Mouse (Mus musculus) right cerebral cortex, postnatal 36 days (tissue): ENCODE data around the gene Agbl3.
A peak's percentile ranks its signal among the peaks of the same experiment; 100 is the strongest.

Source experiments
- DNase-seq, 2 experiments: peaks; one replicate each; pipeline ENCODE4 v3.0.0; 2022; ENCODE audit warnings: low spot score in 2 of 2, mixed read lengths in 1 of 2

Agbl3 gene

GRCm38 (mm10) chr6:34874101-34874921 is 94.1 kb downstream of the Agbl3 start:
- no peak for DNase-seq

GRCm38 (mm10) chr6:34875268-34875761 is 95.1 kb downstream of the Agbl3 start:
- peak in 1 of 2 experiments; percentile 43 for DNase-seq

GRCm38 (mm10) chr6:34875966-34876834 is 96.0 kb downstream of the Agbl3 start:
- no peak for DNase-seq

GRCm38 (mm10) chr6:34876835-34877156 is 96.6 kb downstream of the Agbl3 start:
- DNase-seq = no peak

- DNase-seq = peak; percentile 82
Observed at GRCm38 (mm10) chr6:34877509-34878321, 97.5 kb downstream of the Agbl3 start, which contains the start of gene Cyren. Cyren (minus strand) TSS chr6:34878060.

GRCm38 (mm10) chr6:34879101-34879740 is 99.0 kb downstream of the Agbl3 start:
- DNase-seq = no peak

GRCm38 (mm10) chr6:34879911-34880475 is 99.8 kb downstream of the Agbl3 start:
- peak; percentile 46 to 51 for DNase-seq

GRCm38 (mm10) chr6:34884724-34885123 is 104.5 kb downstream of the Agbl3 start:
- no peak for DNase-seq

GRCm38 (mm10) chr6:34887131-34887850 is 107.1 kb downstream of the Agbl3 start:
- no peak for DNase-seq

- DNase-seq = no peak
Observed at GRCm38 (mm10) chr6:34889185-34889584, 109.0 kb downstream of the Agbl3 start.

- DNase-seq = no peak
Observed at GRCm38 (mm10) chr6:34895569-34895968, 115.3 kb downstream of the Agbl3 start.

GRCm38 (mm10) chr6:34896168-34896780 is 116.0 kb downstream of the Agbl3 start:
- no peak for DNase-seq

GRCm38 (mm10) chr6:34899127-34899526 is 118.9 kb downstream of the Agbl3 start:
- no peak for DNase-seq

- no peak for DNase-seq
Observed at GRCm38 (mm10) chr6:34900990-34901389, 120.8 kb downstream of the Agbl3 start.

- DNase-seq = no peak
Observed at GRCm38 (mm10) chr6:34901911-34902444, 121.7 kb downstream of the Agbl3 start.

- no peak for DNase-seq
Observed at GRCm38 (mm10) chr6:34902578-34902977, 122.3 kb downstream of the Agbl3 start.

- no peak for DNase-seq
Observed at GRCm38 (mm10) chr6:34903441-34903840, 123.2 kb downstream of the Agbl3 start.

- DNase-seq = no peak
Observed at GRCm38 (mm10) chr6:34903851-34904250, 123.6 kb downstream of the Agbl3 start.

- DNase-seq = no peak
Observed at GRCm38 (mm10) chr6:34904361-34904760, 124.1 kb downstream of the Agbl3 start.
